Mouse (Mus musculus): ENCODE measurements at regions not wholly inside any gene's neighbourhood (a gene's known extent, or its start where the extent isn't known, plus 50 kb on each side); places are given as distances from the start of the nearest gene placed in this dataset.
A peak's percentile ranks its signal among the peaks of the same experiment; 100 is the strongest.

DNA sequence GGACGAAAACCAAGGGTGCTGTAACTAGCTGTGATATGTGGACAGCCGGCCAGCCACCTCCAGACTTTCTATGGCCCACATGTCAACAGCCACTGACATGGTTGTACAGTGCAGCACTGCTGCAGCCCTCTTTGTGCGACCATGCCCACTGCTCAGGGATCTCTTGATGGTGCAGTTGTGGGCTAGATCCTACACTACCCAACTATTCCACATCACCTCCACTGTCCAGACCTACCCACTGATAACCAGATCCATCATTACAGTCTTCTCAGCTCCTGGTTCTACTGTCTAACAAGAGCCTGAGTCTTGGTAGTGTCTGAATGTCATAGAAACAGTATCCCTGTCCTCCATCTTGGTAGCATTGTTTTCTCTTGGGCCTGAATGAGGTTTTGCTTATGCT is 81.5 kb upstream of the Bod1 start:
- H3K27ac ChIP-seq = peak overlapping the region; percentile 45
- no peaks in the 10 kb centered on the region for H3K36me3 ChIP-seq (ENCODE audit: poor library complexity, severe bottlenecking)
- H3K4me1 ChIP-seq = peaks cover 29% of the 10 kb centered on the region
- no peaks in the 10 kb centered on the region for H3K27me3 ChIP-seq
- ATAC-seq = peak; percentile 8
- H3K9me3 ChIP-seq (replicated peaks) = no peaks in the 10 kb centered on the region
- H3K4me2 ChIP-seq = no peak overlapping the region
- H3K9ac ChIP-seq = no peak overlapping the region
- 83% methylated on average over 3 of the region's 3 CpGs for WGBS
- no peak overlapping the region for H3K4me3 ChIP-seq

DNA sequence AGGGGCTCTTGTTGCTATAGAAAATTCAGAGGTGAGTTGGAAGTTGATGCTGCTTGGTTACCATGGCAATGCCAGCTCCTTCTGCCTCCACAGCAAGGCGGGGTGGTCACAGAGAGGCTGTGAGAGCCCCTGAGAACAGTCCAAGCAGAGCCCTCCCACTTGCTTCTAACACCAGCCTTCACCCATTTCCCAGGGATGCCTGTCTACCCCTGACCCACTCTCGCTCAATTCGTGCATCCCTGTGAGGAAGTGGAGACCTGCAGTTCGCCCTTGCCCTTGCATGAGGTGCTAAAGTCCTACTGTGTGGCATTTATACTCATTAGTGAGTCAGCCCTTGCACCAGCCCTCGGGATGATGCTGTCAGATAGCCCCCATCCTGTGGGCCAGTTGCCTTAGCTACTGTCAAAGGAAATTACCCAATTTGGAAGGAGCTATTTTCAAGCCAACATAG is 82.1 kb upstream of the Bod1 start:
- WGBS = 39% methylated on average over 5 of the region's 5 CpGs
- no peak overlapping the region for H3K4me2 ChIP-seq
- peak; percentile 79 for ATAC-seq

DNA sequence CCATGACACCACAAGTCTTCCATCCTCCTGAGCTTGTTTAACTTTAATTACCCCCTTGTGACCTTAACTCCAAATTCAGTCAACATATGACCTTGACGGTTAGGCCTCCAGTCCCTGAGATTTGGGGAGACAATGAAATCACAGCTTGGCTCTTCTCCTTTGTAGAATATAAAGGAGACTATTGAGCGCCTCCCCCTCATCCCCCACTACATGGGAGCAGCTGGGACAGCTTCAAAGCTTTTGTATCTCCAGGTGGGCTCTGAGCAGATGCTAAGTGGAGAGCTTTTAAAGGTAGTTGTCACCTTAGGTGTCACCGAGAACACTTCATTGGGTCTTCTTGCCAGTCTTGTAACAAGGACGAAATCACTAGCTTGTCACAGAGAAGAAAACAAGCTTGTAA is 82.7 kb upstream of the Bod1 start:
- peak; percentile 17; the same call in 1 of the 2 replicates for ATAC-seq
- Histone ChIP-seq H3K36me3 (ENCODE audit: poor library complexity, severe bottlenecking) (no peaks in the 10 kb centered on the region), H3K27me3 (no peaks in the 10 kb centered on the region), H3K4me3 (no peak overlapping the region), H3K4me2 (no peak overlapping the region), H3K9ac (no peak overlapping the region), H3K27ac (peak overlapping the region; percentile 73), H3K9me3 (replicated peaks) (no peaks in the 10 kb centered on the region), H3K4me1 (peaks cover 34% of the 10 kb centered on the region)
- 54% methylated on average over 4 of the region's 4 CpGs for WGBS

More for the DNA sequence above, 82.1 kb upstream of the Bod1 start:
- no peaks in the 10 kb centered on the region for H3K27me3 ChIP-seq
- H3K27ac ChIP-seq = peak overlapping the region; percentile 73
- no peak overlapping the region for H3K9ac ChIP-seq
- H3K9me3 ChIP-seq (replicated peaks) = no peaks in the 10 kb centered on the region
- H3K4me1 ChIP-seq = peaks cover 29% of the 10 kb centered on the region
- H3K4me3 ChIP-seq = no peak overlapping the region
- H3K36me3 ChIP-seq (ENCODE audit: poor library complexity, severe bottlenecking) = no peaks in the 10 kb centered on the region

DNA sequence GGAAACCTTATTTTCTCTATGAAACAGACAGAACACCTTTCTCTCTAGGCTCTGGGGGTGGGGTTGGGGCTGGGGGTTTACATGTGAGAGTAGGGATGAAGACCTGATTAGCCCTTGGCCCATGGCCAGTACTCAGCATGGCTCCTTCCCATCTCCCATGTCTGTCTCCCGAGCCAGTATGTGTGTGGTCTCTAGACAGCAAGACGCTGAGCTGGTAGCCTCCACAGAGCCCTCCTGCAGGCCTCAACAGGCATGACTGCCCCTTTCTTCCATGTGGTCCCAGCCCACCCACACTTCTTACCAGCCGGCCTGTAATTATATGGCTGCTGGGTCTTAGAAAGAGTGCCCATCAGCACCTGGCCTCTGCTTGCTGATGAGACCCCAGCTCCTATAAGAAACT is 84.2 kb upstream of the Bod1 start:
- Histone ChIP-seq H3K4me1 (peaks cover 46% of the 10 kb centered on the region), H3K9ac (no peak overlapping the region), H3K9me3 (replicated peaks) (no peaks in the 10 kb centered on the region), H3K27ac (no peak overlapping the region), H3K36me3 (ENCODE audit: poor library complexity, severe bottlenecking) (no peaks in the 10 kb centered on the region), H3K27me3 (no peaks in the 10 kb centered on the region), H3K4me3 (no peak overlapping the region), H3K4me2 (no peak overlapping the region)
- no peak for ATAC-seq
- WGBS = 31% methylated on average over 3 of the region's 3 CpGs

DNA sequence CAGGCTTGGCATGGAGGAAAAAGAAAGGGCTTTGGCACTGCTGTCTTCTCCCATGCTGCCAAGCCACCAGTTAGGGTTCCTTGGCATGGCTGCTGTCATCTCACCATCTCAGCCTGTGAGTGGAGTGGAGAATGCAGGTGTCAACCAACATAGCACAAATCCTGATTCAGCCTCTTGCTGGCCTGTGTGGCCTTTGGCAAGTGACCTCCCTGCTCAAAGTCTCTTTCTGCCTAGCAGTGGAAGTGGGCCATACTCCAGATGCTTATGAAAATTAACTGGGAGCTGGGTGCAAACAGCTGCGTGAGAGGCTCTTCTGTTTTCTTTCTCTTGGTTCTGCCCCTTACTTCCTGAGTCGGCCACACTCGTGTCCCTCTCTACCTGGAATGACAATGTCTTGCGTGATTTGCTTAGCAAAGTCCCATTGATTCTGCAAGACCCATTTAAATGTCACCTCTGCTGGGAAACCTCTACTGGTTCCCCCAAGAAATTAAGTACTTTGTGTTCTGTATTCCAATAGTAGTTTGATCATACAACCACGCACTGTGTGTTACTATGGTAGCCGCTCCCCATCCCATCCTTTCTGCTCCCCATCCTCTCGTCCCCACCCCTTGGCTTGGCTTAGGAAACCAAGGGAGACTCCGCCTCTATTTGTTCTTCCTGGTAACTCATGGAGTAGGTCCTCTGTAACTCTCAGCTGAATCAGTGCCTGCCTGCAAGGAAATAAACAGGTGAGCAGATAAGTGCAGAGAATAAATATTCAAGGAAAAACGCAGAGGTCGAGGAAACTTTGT is 84.9 kb upstream of the Bod1 start:
- H3K36me3 ChIP-seq (ENCODE audit: poor library complexity, severe bottlenecking) = no peaks in the 10 kb centered on the region
- WGBS = 91% methylated on average over 10 of the region's 10 CpGs
- H3K27ac ChIP-seq = no peak overlapping the region
- no peaks in the 10 kb centered on the region for H3K27me3 ChIP-seq
- no peak for ATAC-seq
- no peak overlapping the region for H3K4me3 ChIP-seq
- H3K4me2 ChIP-seq = no peak overlapping the region
- no peak overlapping the region for H3K9ac ChIP-seq
- no peaks in the 10 kb centered on the region for H3K9me3 ChIP-seq (replicated peaks)
- H3K4me1 ChIP-seq = peaks cover 46% of the 10 kb centered on the region

DNA sequence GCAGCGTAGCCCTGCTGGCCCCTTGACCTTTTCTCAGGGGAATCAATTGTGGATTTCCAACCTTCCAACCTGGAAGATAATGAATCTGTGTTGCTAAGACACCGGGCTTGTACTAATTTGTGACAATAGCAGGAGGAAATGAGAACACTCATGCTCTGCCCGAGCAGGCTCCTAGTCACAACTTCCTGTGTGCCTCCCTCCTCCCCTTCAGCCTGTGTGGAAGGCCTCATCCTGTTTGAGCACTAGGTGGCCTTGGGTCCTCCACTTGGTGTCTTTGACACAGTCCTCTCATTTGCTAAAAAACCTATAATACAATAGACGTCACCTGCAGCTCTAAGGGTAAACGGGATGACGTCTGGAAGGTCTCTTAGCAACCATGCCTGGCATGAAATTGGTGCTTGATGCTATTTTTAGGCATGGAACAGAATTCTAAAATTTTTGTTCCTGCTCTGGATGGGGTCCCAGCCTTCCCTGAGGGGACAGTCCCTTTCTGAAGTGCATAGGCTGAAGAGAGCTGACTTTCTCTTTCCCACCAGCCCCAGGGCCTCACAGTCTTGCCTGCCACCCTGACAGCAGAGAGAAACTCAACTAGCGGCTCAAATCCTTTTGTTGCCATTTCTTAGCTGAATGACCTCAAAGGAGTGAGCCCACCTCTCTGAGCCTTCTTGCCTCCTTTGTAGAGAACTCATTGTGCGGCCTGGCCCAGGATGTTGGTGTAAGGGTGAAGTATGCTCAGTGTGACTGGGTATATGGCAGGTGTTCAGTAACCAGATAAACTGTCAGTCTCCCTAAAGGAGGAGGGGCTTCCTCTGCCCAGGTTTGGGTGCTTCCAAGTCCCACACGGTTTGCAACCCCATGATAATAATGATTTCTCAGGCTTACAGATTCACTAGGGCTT is 88.4 kb upstream of the Bod1 start:
- Histone ChIP-seq H3K36me3 (ENCODE audit: poor library complexity, severe bottlenecking) (no peaks in the 10 kb centered on the region), H3K4me3 (no peak overlapping the region), H3K4me2 (no peak overlapping the region), H3K9me3 (replicated peaks) (no peaks in the 10 kb centered on the region), H3K9ac (no peak overlapping the region), H3K27ac (0 out of 2 replicates have a peak overlapping the region, but pooled peaks have one; percentile 14), H3K27me3 (no peaks in the 10 kb centered on the region), H3K4me1 (peaks cover 26% of the 10 kb centered on the region)
- WGBS = 34% methylated on average over 9 of the region's 9 CpGs
- peak; percentile 36 for ATAC-seq

DNA sequence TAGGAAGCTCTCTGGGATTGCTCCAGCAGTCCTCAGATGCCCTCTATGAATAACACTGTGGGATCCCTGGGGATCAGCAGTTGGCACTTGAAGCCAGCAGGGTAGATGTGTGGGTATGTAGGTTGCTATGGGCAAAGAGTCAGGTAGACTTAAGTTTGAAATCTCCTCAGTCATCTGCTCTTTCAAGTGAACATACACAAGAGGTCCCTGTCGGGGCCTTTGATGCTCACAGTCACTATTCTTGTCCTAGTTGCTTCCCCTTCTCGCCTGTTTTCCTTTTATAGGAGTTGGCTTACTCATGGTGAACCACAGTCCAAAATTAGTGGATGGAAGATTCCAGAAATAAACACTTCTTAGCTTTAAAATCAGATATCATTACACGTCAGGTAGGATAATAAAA is 92.2 kb upstream of the Bod1 start:
- Histone ChIP-seq H3K4me3 (no peak overlapping the region), H3K27ac (no peak overlapping the region), H3K4me2 (no peak overlapping the region), H3K27me3 (no peaks in the 10 kb centered on the region), H3K36me3 (ENCODE audit: poor library complexity, severe bottlenecking) (no peaks in the 10 kb centered on the region), H3K9me3 (replicated peaks) (no peaks in the 10 kb centered on the region), H3K9ac (no peak overlapping the region), H3K4me1 (peaks cover 27% of the 10 kb centered on the region)
- 86% methylated on average over 3 of the region's 3 CpGs for WGBS
- ATAC-seq = no peak

DNA sequence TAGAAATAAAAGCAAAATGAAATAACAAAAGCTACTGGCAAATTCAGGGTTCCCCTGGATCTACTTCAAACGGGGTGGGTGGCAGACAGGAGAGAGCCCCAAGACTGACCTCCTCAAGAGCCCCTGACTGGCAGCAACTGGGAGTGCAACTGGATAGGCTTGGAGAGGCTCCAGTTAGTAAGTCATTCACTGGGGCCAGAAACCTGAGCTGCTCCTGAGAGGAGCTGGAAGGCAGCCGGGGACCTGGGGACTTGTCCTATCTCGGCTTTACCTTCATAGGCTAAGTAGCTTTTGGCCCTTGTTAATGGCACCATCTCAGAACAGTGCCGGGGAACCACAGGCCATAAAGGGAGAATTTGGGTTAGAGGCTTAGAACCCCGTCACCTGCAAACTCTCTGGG is 94.6 kb upstream of the Bod1 start:
- ATAC-seq = no peak
- H3K9me3 ChIP-seq (replicated peaks) = no peaks in the 10 kb centered on the region
- no peak overlapping the region for H3K4me2 ChIP-seq

DNA sequence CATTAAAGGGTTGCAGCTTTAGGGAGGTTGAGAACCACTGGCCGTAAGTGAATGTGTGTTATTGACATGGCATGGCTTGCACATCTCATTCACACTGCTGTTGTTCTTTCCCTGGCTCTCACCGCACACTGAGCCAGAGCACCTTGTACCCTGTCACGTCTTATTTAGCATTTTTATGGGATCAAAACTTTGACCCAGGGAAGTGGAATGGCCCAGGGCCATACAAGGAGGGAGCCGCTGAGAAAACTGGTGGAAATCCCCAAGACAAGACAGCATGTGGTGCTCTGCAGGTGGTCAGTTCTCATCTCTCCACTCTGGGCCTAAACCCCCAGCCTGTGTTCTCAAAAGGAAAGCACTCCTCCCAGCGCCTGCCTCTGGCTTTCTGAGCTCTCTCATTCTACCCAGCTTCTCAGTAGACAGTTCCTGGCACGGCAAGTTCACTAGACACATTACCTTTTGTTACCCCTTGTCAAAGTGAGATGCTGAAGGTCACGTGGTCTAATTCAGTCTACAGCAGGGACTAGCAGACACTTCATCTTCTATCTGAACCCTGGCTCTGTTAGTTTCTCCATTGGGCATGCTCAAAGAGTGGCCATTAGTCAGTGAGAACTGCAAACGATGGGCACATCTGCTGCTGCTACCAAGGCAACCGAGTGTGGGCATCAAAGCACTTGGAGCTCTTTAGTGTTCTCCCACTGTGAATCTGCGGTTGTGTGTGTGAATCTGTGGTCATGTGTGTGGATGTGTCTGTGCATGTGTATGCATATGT is 96.2 kb upstream of the Bod1 start:
- H3K27ac ChIP-seq = peak overlapping the region; percentile 53
- peak; percentile 73 for ATAC-seq
- H3K36me3 ChIP-seq (ENCODE audit: poor library complexity, severe bottlenecking) = no peaks in the 10 kb centered on the region
- H3K4me2 ChIP-seq = no peak overlapping the region
- 37% methylated on average over 10 of the region's 10 CpGs for WGBS
- peaks cover 29% of the 10 kb centered on the region for H3K4me1 ChIP-seq
- no peaks in the 10 kb centered on the region for H3K27me3 ChIP-seq
- no peaks in the 10 kb centered on the region for H3K9me3 ChIP-seq (replicated peaks)
- H3K4me3 ChIP-seq = no peak overlapping the region
- no peak overlapping the region for H3K9ac ChIP-seq

More for the DNA sequence above, 94.6 kb upstream of the Bod1 start:
- peaks cover 22% of the 10 kb centered on the region for H3K4me1 ChIP-seq
- no peaks in the 10 kb centered on the region for H3K36me3 ChIP-seq (ENCODE audit: poor library complexity, severe bottlenecking)
- H3K9ac ChIP-seq = no peak overlapping the region
- no peak overlapping the region for H3K27ac ChIP-seq
- no peaks in the 10 kb centered on the region for H3K27me3 ChIP-seq
- H3K4me3 ChIP-seq = no peak overlapping the region
- WGBS = 91% methylated on average over 5 of the region's 5 CpGs

DNA sequence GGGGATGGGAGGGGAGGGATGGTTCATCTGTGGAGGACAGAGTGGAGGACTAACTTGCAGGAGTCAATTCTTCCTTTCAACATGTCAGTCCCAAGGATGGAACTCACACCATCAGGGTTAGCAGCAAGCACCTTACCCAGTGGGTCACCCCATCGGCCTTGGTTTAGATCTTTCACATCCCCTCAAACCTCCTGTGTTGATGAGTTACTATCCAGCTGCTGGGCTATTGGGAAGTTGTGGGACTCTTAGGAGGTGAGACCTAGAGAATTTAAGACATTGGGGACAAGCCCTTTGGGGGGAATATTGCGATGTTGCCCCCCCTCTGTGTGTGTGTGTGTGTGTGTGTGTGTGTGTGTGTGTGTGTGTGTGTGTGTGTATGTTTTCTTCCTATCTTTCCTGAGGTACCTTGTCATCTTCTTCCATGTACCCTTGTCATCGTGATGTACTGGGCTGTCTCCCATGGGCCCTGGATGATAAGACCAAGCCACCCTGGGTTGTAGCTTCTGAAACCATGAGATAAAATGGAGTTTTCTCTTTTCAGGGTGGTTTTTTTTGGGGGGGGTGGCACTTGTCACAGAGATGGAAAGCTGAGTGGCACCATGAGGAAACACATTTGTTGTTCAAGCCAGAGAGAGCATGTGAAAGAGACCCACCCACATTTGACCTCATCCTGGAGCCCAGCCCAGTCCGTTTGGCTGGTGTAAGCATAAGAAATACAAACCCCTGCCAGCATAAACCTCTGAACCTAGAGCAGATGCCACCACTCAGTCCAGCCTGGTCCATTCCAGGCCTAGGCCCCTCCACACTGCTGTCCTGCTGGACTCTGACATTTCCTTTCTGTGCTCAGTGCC is 98.3 kb upstream of the Bod1 start:
- H3K9me3 ChIP-seq (replicated peaks) = no peaks in the 10 kb centered on the region
- no peak overlapping the region for H3K4me3 ChIP-seq
- peak; percentile 39; the same call in 1 of the 2 replicates for ATAC-seq
- no peaks in the 10 kb centered on the region for H3K27me3 ChIP-seq
- 80% methylated on average over 4 of the region's 4 CpGs for WGBS
- H3K9ac ChIP-seq = no peak overlapping the region; the same call in 1 of the 2 replicates
- no peaks in the 10 kb centered on the region for H3K36me3 ChIP-seq (ENCODE audit: poor library complexity, severe bottlenecking)
- peaks cover 29% of the 10 kb centered on the region for H3K4me1 ChIP-seq
- H3K27ac ChIP-seq = no peak overlapping the region
- H3K4me2 ChIP-seq = no peak overlapping the region

DNA sequence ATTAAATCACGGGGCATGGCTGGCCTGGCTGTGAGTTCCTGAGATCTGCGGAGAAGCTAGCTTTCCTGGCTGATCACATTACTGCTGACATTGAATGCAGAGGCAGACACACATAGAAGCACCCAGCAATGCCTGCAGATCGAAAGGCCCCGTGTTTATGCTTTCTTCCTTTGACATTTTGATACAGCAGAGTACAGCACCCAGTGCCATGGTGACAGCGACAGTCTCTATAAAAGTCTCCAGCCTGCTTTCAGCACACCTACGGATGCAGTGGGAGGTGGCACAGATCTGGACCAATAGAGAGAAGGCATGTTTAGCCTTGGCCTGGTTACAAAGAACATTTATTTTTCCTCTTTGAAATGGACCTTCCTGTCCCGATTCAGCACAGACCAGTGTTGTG is 99.2 kb upstream of the Bod1 start:
- Histone ChIP-seq H3K36me3 (ENCODE audit: poor library complexity, severe bottlenecking) (no peaks in the 10 kb centered on the region), H3K4me3 (no peak overlapping the region), H3K4me2 (no peak overlapping the region), H3K4me1 (peaks cover 29% of the 10 kb centered on the region), H3K27ac (no peak overlapping the region), H3K9ac (no peak overlapping the region), H3K27me3 (no peaks in the 10 kb centered on the region), H3K9me3 (replicated peaks) (no peaks in the 10 kb centered on the region)
- 64% methylated on average over 7 of the region's 7 CpGs for WGBS
- ATAC-seq = peak; percentile 33; the same call in 1 of the 2 replicates

Measured in forebrain, embryonic 13.5 days (tissue).